Mouse (Mus musculus) bone marrow, adult 2 months (tissue): ENCODE measurements around the gene Smagp.

ENCODE experiments used
- CTCF ChIP-seq: fragments of 200-500 bp; IDR thresholded peaks from 2 replicates; pipeline ENCODE4 v1.5.1; 2011; ENCODE audit warnings: low read length, control low read depth; ENCODE audit not compliant: control insufficient read depth, insufficient read depth
- POLR2A ChIP-seq: fragments of 200-500 bp; IDR thresholded peaks from 2 replicates; pipeline ENCODE4 v1.6.1; 2011; ENCODE audit warnings: low read depth, mild to moderate bottlenecking, control low read depth, low read length, borderline replicate concordance; ENCODE audit not compliant: control insufficient read depth

DNA sequence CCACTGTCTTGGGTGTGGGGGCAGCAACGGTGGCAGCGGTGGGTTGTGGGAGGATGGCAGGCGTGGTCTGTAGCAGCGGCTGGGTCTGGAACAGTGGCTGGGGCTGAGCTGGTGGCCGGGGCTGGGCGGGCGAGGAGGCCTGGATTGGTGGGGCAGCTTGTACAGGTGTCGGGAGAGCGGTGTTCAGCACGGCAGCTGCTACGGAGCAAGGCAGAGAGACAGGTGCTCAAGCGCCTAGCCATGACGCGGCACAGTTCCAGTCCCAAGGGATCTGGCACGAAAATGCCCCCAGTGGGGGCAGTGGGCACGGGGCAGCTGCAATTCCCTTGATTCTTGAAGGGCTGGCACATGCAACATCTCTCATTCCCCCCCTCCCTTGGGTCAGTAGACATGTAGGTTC lies 50.8 kb downstream of the Smagp start:
- no peak for TF ChIP-seq CTCF
- TF ChIP-seq POLR2A: no peak
